ENCODE assay signal across 12 mouse cellular contexts in the genomic region with DNA sequence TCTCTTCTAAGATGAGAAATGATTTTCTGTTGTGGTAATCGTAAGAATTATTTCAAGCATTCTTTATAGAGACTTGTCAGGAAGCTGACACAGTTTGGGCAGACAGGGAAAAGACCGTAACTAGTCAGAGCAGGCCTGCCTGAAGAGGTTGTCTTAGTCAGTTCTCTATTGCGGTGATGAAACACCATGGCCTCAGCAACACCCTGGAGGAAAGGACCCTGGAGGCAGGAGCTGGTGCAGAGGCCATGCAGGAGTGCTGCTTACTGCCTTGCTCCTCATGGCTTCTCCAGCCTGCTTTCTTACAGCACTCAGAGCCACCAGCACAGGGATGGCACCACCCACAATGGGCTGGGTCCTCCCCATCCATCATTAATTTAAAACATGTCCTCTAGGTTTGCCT.
"Had no signal": no experiment of that assay in that cellular context is flagged by ENCODE, and none has a peak within 500 bp of the region (broad histone marks: within the 10 kb centered on the region; RNA-seq: fewer than 3 reads in every experiment).

No protein-coding gene starts in this region.

- ATAC-seq: liver, embryonic 12.5 days had no signal

- H3K9me3 ChIP-seq: kidney, embryonic 15.5 days; limb, embryonic 15.5 days; liver, embryonic 12.5 days; neural tube, embryonic 15.5 days had no signal

- DNase-seq: kidney, postnatal 14 days; lung, embryonic 14.5 days; midbrain, embryonic 14.5 days; thymus, postnatal 4 days had no signal

- H3K4me3 ChIP-seq: kidney, embryonic 15.5 days; left cerebral cortex, adult 2 months; limb, embryonic 15.5 days; liver, embryonic 12.5 days; midbrain, embryonic 10.5 days; myocyte; neural tube, embryonic 15.5 days had no signal

- H3K4me1 ChIP-seq: kidney, embryonic 15.5 days; neural tube, embryonic 15.5 days had no signal

- H3K27me3 ChIP-seq: kidney, embryonic 15.5 days; limb, embryonic 15.5 days; liver, embryonic 12.5 days; neural tube, embryonic 15.5 days had no signal

- H3K27ac ChIP-seq: kidney, embryonic 15.5 days; left cerebral cortex, adult 2 months; limb, embryonic 15.5 days; liver, embryonic 12.5 days; midbrain, embryonic 10.5 days; neural tube, embryonic 15.5 days; stomach, postnatal 0 days had no signal

- H3K36me3 ChIP-seq: kidney, embryonic 15.5 days; limb, embryonic 15.5 days; liver, embryonic 12.5 days; midbrain, embryonic 10.5 days; neural tube, embryonic 15.5 days had no signal

- H3K9ac ChIP-seq: kidney, embryonic 15.5 days; limb, embryonic 15.5 days; liver, embryonic 12.5 days; lung, embryonic 14.5 days; neural tube, embryonic 15.5 days had no signal

- H3K4me2 ChIP-seq: kidney, embryonic 15.5 days; limb, embryonic 15.5 days; liver, embryonic 12.5 days; lung, embryonic 14.5 days; neural tube, embryonic 15.5 days had no signal
